Mouse (Mus musculus): Measurements from ENCODE around the gene Zmiz2.

- TF ChIP-seq CTCF (conservative IDR thresholded peaks at IDR 0.05; ENCODE audit: insufficient read depth, insufficient read length, low read depth, low read length) (no peak), POLR2A (IDR thresholded peaks at IDR 0.05; ENCODE audit: low read depth, low read length) (no peak)
Measured at GRCm38 (mm10) chr11:6430186-6430585, 41.3 kb downstream of the Zmiz2 start.
